Comparison of ENCODE assay signal across 8 mouse cellular contexts in the genomic region with DNA sequence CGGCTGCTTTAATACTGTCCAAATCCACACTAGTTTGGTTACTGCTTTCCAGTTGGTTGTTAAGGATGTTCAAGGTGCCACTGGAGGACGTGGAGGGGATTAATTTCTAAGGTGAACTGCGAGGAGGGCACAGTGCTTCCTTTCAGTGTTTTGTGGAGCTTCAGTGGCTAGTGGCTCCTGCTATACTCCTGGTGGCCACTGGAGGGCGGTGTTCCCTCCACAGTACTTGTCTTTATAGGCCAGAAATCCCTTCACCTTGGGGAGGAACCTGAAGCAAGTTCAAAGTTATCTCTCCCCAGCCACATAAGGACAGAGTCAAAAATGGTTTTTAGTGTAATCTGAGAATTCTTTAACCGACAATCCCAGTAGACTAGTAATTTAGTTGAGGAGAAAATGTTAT.
DNase-seq lines count a peak whose midpoint lies in the region; ATAC-seq and TF ChIP-seq lines count a peak whose summit lies in the region.

No protein-coding gene starts in this region.

- peak; percentile 43 to 75 for DNase-seq in heart, adult 2 months
- DNase-seq in NIH3T3 (ENCODE audit: low read depth), result peak; percentile 77
- DNase-seq in cerebellum, adult 8-10 months, result peak; percentile 52
- peak; percentile 13 to 22 for DNase-seq in gastrocnemius, adult 8-10 months (ENCODE audit: low spot score in 2 of 2)
- peak; percentile 70 to 80 for DNase-seq in layer of hippocampus, postnatal 10 days (ENCODE audit: low spot score in 2 of 2)
- DNase-seq in spleen, postnatal 4 days (ENCODE audit: low spot score in 2 of 2), result peak; percentile 26 to 68

- no peak for TF ChIP-seq POLR2A in heart, adult 2 months (IDR thresholded peaks at IDR 0.05; ENCODE audit: insufficient read depth, low read depth, low read length)

- WGBS in heart, adult 2 months, result 36% methylated on average over 5 of the region's 5 CpGs
- 37% methylated on average over 5 of the region's 5 CpGs for WGBS in heart, embryonic 11.5 days (ENCODE audit: insufficient replicate concordance)

- no peaks in the 10 kb centered on the region for H3K9me3 ChIP-seq in heart, embryonic 11.5 days (replicated peaks; ENCODE audit: control insufficient read depth, low read length)

- H3K4me1 ChIP-seq in heart, adult 2 months (ENCODE audit: control insufficient read depth, insufficient read depth, low read length), result no peaks in the 10 kb centered on the region
- H3K4me1 ChIP-seq in heart, embryonic 11.5 days (ENCODE audit: control insufficient read depth, insufficient read depth, low read length), result no peaks in the 10 kb centered on the region

- no peak overlapping the region for H3K9ac ChIP-seq in heart, adult 2 months (ENCODE audit: low read depth, low read length)
- no peak overlapping the region for H3K9ac ChIP-seq in heart, embryonic 11.5 days (ENCODE audit: low read depth, low read length)

- intact Hi-C loops in heart, adult 2 months (cut with DNase I), result loop anchor here (1.0 to 10.0 kb wide), 2 partner anchors 202 to 327 kb away; a partner anchor contains a TSS

- no peak overlapping the region for H3K4me2 ChIP-seq in heart, embryonic 11.5 days

- no peak; the same call in 1 of the 2 replicates for TF ChIP-seq CTCF in heart, adult 2 months (IDR thresholded peaks at IDR 0.05)

- H3K4me3 ChIP-seq in heart, adult 2 months, result no peak overlapping the region
- H3K4me3 ChIP-seq in heart, embryonic 11.5 days (ENCODE audit: low read depth, low read length), result no peak overlapping the region

- no peak for ATAC-seq in heart, embryonic 11.5 days (replicated peaks; ENCODE audit: insufficient number of reproducible peaks, low FRiP score, low TSS enrichment)
- peak; percentile 54 for ATAC-seq in megakaryocyte, adult 5-6 weeks (ENCODE audit: poor library complexity, severe bottlenecking)

- peak; percentile 63; the same call in 1 of the 2 replicates for TF ChIP-seq EP300 in heart, adult 2 months (IDR thresholded peaks at IDR 0.05; ENCODE audit: insufficient read depth, low read depth, low read length)

- H3K36me3 ChIP-seq in heart, adult 2 months (ENCODE audit: control insufficient read depth, insufficient read depth, low read length), result peaks cover 11% of the 10 kb centered on the region
- H3K36me3 ChIP-seq in heart, embryonic 11.5 days (ENCODE audit: control insufficient read depth, insufficient read depth, low read length), result peaks cover 29% of the 10 kb centered on the region

- H3K79me2 ChIP-seq in heart, adult 2 months (replicated peaks; ENCODE audit: control insufficient read depth, insufficient read depth, low read length), result no peaks in the 10 kb centered on the region

- H3K27me3 ChIP-seq in heart, adult 2 months (ENCODE audit: control insufficient read depth, insufficient read depth, low read length), result no peaks in the 10 kb centered on the region
- H3K27me3 ChIP-seq in heart, embryonic 11.5 days (ENCODE audit: control insufficient read depth, insufficient read depth, low read length), result no peaks in the 10 kb centered on the region

- no peak overlapping the region for H3K27ac ChIP-seq in heart, adult 2 months
- H3K27ac ChIP-seq in heart, embryonic 11.5 days (ENCODE audit: low read depth, low read length), result no peak overlapping the region

Comparison
In these comparisons a context has a peak if more than half of its experiments do, and no peak if none do; other contexts are left out.
1. DNase-seq: peak in every context shown above with its lines; median percentile 77 in NIH3T3; 75 in layer of hippocampus, postnatal 10 days; 59 in heart, adult 2 months; 52 in cerebellum, adult 8-10 months; 47 in spleen, postnatal 4 days; 18 in gastrocnemius, adult 8-10 months.